Mouse (Mus musculus) retina, embryonic 14.5 days (tissue): Measurements from ENCODE around the gene Atr.
"Not testable (repeated sequence)": the region's sequence is repeated elsewhere in the genome, so short reads cannot be mapped to it uniquely, and the experiment has no call there.

Experiments
- DNase-seq: peaks from one replicate; pipeline ENCODE4 v3.0.0-alpha.2; 2015; ENCODE audit warnings: low spot score

The Atr gene

GRCm38 (mm10) chr9:95953658-95954057 is 96.3 kb downstream of the Atr start:
- DNase-seq = peak; percentile 4

- DNase-seq = no peak
Measured at GRCm38 (mm10) chr9:95954226-95954584, 96.8 kb downstream of the Atr start.

- DNase-seq = peak; percentile 96
Measured at GRCm38 (mm10) chr9:95954585-95955461, 97.4 kb downstream of the Atr start, which contains the start of gene Xrn1. Xrn1 (plus strand) TSS chr9:95954760.

GRCm38 (mm10) chr9:95957611-95958010 is 100.2 kb downstream of the Atr start:
- DNase-seq = no peak

GRCm38 (mm10) chr9:95958041-95958730 is 100.8 kb downstream of the Atr start:
- DNase-seq = no peak

- DNase-seq = not testable (repeated sequence)
Measured at GRCm38 (mm10) chr9:95958731-95959105, 101.3 kb downstream of the Atr start.

GRCm38 (mm10) chr9:95959246-95959645 is 101.8 kb downstream of the Atr start:
- no peak for DNase-seq

GRCm38 (mm10) chr9:95959732-95960428 is 102.5 kb downstream of the Atr start:
- no peak for DNase-seq

GRCm38 (mm10) chr9:95961058-95961457 is 103.7 kb downstream of the Atr start:
- DNase-seq = no peak

- DNase-seq = no peak
Measured at GRCm38 (mm10) chr9:95964037-95964436, 106.6 kb downstream of the Atr start.

GRCm38 (mm10) chr9:95978279-95978678 is 120.9 kb downstream of the Atr start:
- DNase-seq = no peak

GRCm38 (mm10) chr9:95979896-95980295 is 122.5 kb downstream of the Atr start:
- DNase-seq = no peak

- DNase-seq = no peak
Measured at GRCm38 (mm10) chr9:95992255-95992654, 134.9 kb downstream of the Atr start.
